Mouse (Mus musculus): ENCODE measurements around the gene Eif4ebp2.
A peak's percentile ranks its signal among the peaks of the same experiment; 100 is the strongest.

DNA sequence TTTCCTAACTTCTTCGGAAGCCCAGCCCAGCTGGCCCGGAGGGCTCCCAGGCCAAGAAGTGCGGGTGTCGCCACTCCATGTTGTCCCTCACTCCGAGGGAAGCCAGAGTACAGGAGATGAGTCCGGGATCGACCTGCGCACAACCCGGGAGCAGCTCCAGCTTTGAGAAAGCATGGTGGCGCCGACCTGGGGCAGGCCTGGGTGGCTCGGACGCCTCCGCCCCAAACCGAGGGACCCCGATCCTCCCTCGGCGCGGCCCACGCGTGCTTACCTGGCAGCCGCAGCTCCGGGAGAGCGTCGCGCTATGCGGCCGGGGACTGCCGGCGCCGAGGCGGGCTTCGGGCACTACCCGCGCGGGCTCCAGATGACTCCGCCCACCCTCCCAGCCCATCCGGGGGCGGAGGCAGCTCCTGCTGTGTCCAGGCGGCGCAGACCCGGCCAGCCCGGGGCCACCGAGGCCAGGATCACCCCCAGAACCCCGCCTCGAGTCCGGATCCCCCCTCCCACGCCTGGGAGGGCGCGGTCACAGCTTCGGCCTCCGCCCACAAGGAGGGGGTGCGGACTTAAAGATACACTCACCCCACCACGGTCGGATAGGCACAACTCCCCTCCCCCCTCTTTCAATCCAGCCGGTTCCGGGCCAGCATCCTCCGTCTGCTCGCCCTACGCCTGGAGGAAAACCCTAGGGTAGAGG, 69.3 kb downstream of the Eif4ebp2 start, which contains the start of gene Pald1:
- TF ChIP-seq POLR2A (IDR thresholded peaks at IDR 0.05; ENCODE audit: insufficient read length, low read depth) (peak; percentile 92), MYOD1 (IDR thresholded peaks at IDR 0.05; ENCODE audit: control insufficient read depth in 1 of 3, insufficient read length in 2 of 3, low read depth in 2 of 3) (no peak), MYOG (IDR thresholded peaks at IDR 0.05; ENCODE audit: control insufficient read depth in 1 of 3, insufficient read depth in 1 of 3, insufficient read length in 2 of 3, low read depth in 2 of 3) (peak in 1 of 3 experiments; percentile 27), CEBPB (IDR thresholded peaks at IDR 0.05; ENCODE audit: insufficient read depth, poor library complexity, severe bottlenecking) (no peak), TCF12 (IDR thresholded peaks at IDR 0.05; ENCODE audit: insufficient read depth, poor library complexity, severe bottlenecking) (no peak), USF1 (IDR thresholded peaks at IDR 0.05; ENCODE audit: low read depth) (no peak), TCF3 (IDR thresholded peaks at IDR 0.05; ENCODE audit: insufficient read length, low read depth) (no peak), MAX (IDR thresholded peaks at IDR 0.05; ENCODE audit: low read depth) (no peak), E2F4 (IDR thresholded peaks at IDR 0.05; ENCODE audit: insufficient read depth) (no peak), SRF (IDR thresholded peaks at IDR 0.05; ENCODE audit: control insufficient read depth, insufficient read length, low read depth) (no peak), POLR2AphosphoS2 (IDR thresholded peaks at IDR 0.05; ENCODE audit: insufficient read length, low read depth) (peak; percentile 81)
